Mouse (Mus musculus) mesoderm, embryonic 11.5 days (tissue): Measurements from ENCODE around the gene Gm29609.
A peak's percentile ranks its signal among the peaks of the same experiment; 100 is the strongest.

Source experiments
- DNase-seq: peaks from one replicate; pipeline ENCODE4 v3.0.0-alpha.2; 2012; ENCODE audit warnings: low read depth, low spot score

Gm29609 gene

GRCm38 (mm10) chr5:31198170-31198569 lies 18.5 kb upstream of the Gm29609 start:
- DNase-seq, result no peak

GRCm38 (mm10) chr5:31197072-31197471 lies 17.4 kb upstream of the Gm29609 start:
- DNase-seq, result no peak

DNA sequence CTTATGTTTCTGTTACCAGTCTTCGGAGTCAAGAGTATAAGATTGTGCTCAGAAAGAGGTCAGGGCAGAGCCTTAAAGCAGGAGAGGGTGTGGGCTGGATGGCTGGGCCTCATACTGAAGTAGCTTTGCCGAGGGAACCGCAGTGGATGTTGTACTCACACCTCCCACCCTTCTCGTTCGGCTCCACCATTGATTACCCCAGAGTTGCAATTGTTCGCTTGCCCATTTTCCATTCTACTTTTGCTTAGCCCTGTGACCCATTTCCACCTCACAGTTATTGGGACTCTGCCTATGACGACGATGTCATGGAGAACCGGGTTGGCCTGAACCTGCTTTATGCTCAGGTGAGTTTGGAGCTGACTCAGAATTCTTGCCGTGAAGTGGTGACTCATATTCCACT lies 16.5 kb upstream of the Gm29609 start:
- no peak for DNase-seq

DNA sequence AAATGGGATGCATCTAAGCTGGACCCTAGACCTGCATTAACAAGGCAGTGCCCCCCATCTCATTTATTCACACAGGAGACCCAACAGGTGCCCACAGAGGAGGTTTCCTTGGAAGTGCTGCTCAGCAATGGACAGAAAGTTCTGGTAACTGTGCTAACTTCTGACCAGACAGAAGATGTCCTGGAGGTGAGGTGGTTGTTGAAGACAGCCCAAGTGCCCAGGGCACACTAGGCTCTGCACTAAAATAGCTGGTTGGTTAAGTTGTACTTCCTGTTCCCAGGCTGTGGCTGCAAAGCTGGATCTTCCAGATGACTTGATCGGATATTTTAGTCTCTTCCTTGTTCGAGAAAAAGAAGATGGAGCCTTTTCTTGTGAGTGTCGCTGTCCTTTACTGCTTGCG lies 16.0 kb upstream of the Gm29609 start:
- DNase-seq, result no peak

DNA sequence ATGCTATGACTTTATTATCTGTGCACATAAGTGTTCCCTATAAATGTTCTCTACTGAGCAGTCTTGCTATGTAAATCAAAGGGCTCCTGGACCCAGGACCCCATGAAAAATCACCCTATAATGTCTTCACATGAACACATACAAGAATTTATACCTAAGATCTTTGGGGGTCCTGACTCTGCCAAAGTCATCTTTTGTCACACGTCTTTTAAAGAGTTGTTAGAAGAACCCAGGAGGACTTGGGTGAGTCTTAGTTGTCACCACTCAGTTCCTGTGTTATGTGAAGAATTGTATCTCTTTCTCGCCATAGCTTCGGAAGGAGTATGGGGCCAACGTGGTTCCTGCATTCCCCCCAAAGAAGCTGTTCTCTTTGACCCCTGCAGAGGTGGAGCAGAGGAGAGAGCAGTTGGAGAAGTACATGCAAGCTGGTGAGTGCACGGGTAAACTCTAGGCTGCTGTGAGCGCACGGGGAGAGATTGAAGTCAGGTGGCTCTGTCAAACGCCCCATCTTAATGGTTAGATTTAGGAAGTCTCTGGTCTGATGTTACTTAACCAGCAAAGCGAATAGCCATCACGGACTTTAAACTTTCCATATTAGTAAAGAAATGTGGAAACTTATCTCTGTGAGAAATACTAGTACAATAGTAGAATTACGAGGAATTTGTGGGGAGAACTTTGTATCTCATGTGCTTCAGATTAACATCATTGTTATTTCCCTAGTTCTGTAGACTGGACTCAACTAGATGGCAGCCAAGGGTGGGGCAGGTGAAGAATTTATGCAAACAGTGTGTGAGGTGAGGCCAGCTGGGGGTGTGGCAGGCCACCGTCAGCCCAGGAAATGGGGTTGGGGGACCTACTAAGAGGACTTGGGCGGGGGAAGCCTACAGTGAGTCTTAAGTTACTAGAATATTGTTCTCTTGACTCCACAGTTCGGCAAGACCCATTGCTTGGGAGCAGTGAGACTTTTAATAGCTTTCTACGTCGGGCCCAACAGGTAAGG lies 15.1 kb upstream of the Gm29609 start:
- DNase-seq, result no peak

- peak; percentile 9 for DNase-seq
Observed at GRCm38 (mm10) chr5:31193631-31194281, 14.0 kb upstream of the Gm29609 start.

- DNase-seq, result peak; percentile 98
Observed at GRCm38 (mm10) chr5:31192939-31193630, 13.4 kb upstream of the Gm29609 start, which contains the start of the genes Snx17 and Eif2b4. Gene Snx17 (plus strand): TSS chr5:31193227. Gene Eif2b4 (minus strand): TSS chr5:31193430.

DNA sequence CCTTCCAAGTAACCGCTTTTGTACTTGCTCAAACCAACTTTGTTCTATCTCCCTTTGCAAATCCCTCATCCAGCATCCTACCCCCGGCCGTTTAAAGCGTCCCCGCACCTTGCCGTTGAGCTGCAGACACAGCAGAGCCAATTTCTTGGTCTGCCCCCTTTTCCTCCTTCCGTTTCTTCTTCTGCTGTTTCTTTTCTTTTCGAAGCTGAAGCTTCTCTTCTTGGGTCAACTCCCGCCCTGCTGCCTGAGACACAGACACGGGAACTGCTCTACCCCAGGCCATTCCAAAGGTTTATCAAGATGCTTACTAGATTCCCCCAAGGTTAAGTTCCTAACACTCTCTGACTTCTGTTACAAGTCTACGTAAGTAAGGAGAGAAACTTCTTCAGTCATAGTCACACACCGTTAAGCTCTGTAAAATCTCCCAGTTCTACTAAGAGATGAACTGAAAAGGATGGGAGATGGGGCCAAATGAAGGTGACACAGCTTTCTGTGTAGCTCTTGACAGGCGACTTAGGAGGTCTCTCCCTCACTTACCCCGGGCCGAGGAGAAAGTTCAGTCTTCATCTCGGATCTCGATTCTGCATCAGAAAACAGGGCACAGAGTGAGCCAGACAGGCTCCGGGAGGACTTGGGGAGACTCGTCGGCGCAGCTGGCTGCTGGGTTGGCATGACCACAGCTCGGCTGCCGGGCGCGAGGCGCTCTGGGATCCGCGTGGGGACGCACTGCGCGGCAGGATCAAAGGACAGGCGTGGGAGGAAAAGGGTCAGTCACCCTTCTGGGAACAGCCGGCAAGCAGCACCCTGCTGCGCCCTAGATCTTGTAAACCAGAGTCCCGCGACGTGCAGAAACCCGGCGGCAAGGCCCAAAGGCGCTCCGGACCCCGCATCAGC lies 12.6 kb upstream of the Gm29609 start:
- DNase-seq, result peak; percentile 70

DNA sequence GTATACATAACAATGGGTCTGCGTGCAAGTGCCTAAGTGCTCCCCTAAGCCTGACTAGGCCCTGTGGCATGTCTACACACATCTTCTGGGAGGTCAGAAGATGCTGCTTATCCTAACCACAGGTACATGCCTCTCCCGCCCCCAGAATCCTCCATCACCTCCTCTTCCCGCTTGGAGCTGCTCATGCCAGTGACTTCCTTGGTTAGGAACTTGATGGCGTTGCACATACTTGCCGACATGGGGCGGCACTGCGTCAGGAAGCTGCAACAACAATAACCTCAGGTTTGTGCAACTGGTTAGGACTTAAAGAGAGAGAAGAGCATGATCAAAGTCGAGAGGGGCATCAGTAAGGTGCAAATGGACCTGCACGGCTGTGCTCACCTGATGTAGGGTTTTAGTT lies 10.5 kb upstream of the Gm29609 start:
- no peak for DNase-seq

GRCm38 (mm10) chr5:31188223-31188840 lies 8.6 kb upstream of the Gm29609 start:
- DNase-seq, result no peak

DNA sequence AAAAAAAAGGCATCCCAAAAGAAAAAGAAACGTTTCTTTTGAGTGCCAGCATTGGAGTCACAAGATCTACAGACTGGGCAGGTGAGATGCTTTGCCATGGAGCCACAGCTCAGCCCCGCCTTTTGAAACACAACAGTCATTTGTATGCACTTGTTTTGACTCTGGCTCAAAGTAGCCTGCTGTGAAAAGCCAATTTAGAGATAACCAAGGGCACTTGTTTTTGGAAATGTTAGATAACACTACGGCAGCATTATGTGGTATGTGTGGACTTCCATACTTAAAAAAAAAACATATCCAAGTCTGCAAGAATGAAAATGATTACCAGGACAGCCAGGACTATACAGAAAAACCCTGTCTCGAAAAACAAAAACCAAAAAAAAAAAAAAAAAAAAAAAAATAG lies 4.0 kb upstream of the Gm29609 start:
- no peak for DNase-seq

GRCm38 (mm10) chr5:31181183-31181770 lies 1.6 kb upstream of the Gm29609 start:
- no peak for DNase-seq

- DNase-seq, result peak; percentile 43
Observed at GRCm38 (mm10) chr5:31179301-31179765, 378 bp downstream of the Gm29609 start.

- DNase-seq, result no peak
Observed at GRCm38 (mm10) chr5:31168630-31169029, 11.1 kb downstream of the Gm29609 start.

DNA sequence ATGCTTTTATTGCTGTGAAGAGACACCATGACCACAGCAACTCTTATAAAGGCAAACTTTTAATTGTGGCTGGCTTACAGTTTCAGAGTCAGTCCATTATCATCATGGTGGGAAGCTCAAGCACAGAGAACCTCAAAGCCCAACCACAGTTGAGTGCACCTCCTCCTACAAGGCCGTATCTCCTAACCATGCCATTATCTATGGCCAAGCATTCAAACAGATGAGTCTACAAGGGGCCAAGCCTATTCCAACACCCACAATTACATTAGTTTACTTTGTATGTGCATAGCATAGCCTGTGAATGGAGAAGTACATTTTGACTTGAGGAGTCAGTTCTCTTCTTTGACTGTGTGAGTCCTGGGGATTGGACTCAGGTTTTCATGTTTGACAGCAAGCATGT lies 14.8 kb downstream of the Gm29609 start:
- DNase-seq, result no peak

- no peak for DNase-seq
Observed at GRCm38 (mm10) chr5:31162462-31162861, 17.2 kb downstream of the Gm29609 start.

DNA sequence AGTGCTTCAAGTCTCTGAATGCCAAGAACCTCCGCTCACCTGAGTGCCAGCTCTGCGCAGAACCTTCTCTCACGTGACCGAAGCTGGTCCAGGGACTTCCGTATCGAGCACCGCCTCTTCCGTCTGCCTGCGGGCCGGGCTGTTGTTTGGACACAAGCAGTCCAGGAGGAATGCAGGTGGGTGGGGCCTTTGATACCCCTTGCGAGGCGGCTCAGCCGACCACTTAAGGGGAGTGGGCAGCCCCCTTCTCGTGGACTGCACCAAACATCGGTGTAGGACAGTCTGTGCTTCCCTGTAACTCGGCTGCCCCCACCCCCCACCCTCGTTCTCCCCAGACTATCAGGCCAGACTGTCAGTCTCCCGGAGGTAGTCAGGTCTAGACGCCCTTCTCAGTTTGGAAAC lies 25.6 kb downstream of the Gm29609 start, which contains the start of gene Mpv17:
TSS of gene Mpv17 (minus strand) at position 100 of the 402 bp plus-strand sequence.
- peak; percentile 87 for DNase-seq

DNA sequence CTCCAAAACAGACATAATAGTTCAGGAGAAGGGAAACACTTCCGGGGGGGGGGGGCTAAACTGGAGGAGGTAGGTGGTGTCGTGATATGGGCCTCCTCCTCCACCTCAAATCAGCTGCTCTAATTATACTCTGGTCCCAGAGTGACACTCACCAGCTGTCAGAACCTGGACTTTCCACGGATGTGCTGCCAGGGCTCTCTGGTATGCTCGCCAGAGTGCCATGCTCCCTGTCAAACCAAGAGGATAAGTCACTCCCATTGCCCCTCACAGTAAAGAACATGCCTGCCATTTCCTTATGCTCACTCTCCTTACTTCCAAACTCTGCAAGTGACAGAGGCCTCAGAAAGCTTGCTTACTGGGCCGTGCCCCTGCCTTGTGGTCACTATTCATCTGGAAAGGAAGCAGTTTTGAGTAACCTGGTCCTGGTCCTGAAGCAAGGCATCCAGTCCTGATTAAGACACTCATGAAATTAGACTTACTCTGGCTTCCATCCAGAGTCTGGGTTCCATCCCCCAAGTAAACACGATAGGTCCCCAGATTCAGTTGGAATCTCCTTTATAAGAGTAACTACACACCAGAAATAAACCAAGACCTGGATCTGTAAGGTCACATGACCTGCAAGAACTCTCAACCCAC lies 26.1 kb downstream of the Gm29609 start:
- DNase-seq, result no peak

DNA sequence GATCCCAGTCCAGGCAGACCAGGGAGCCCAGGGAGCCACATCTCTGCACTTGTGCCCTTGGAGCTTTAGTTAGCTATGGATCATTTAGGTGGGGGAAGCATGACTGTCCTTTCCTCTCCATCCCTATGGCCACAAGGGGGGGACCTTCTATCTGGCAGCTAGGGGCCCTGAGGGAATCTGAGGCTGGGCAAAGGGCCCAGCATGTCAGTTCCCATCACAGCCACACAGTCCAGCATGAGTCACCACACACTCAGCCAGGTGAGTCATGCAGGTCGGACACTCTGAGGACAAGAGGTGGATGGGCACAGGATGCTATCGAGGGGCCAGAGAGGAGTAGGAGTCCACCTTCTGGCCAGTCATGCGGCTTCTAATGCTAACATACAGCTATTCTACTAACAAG lies 28.0 kb downstream of the Gm29609 start:
- DNase-seq, result no peak
